Mouse (Mus musculus) cerebellum, postnatal 25 days (tissue): ENCODE data around the gene Eif5a2.

Experiments used
- DNase-seq, 2 experiments: peaks; one replicate each; pipeline ENCODE4 v3.0.0; 2021; ENCODE audit warnings: mixed read lengths in 2 of 2

Gene Eif5a2

DNA sequence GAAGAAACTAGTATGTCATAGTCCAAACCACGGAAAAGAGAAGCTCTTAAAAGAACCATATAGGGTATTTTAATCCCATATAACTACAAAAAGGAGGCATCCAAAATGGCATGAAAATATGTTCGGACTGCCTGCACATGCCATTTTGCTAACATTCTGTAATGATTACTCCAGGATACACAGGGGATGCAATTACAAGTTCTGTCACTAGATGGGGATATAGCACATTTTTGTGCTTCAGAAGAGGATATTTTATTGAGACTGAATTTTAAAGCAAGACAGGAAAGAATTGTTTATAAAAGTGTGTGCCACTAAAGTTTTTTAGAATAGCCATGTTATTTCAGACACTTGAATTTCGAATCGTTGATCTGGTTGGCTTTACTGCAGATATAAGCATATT lies 33.3 kb downstream of the Eif5a2 start:
- DNase-seq, result no peak

DNA sequence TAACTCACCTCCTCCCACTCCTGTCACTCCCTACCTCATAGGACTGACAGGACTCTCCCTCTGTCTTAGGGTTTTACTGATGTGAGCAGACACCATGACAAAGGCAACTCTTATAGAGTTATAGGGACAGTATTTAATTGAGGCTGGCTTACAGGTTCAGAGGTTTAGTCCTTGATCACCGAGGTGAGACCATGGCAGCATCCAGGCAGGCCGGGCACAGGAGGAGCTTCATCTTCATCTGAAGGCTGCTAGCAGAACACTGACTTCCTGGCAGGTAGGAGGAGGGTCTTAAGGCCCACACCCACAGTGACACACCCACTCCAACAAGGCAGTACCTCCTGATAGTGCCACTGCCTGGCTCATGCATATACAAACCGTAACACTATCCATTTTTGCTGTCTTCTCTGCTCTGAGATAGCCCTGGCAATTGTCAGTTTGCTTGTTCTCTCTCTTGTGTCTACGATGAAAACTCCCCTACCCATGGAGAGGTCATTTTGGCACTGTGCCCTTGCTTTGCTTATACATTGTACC lies 35.0 kb downstream of the Eif5a2 start:
- no peak for DNase-seq

- DNase-seq, result no peak
Observed at GRCm38 (mm10) chr3:28826272-28826671, 45.2 kb downstream of the Eif5a2 start.

DNA sequence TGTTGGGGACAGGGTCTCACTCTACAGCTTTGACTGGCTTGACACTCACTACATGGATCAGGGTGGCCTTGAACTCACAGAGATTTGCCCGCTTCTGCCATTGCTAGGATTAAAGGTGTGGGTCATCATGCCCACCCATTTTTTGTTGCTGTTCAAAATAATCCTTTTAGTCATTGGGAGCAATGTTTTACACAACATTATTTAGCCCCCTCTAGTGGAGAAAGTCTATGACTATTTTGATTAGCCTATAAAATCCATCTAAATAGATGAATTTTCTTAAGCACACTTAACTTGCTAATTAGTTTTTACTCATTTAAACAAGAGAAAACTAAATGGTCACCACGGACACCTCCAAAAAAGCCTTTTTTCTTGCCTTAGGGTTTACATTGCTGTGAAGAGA lies 46.5 kb downstream of the Eif5a2 start:
- no peak for DNase-seq

DNA sequence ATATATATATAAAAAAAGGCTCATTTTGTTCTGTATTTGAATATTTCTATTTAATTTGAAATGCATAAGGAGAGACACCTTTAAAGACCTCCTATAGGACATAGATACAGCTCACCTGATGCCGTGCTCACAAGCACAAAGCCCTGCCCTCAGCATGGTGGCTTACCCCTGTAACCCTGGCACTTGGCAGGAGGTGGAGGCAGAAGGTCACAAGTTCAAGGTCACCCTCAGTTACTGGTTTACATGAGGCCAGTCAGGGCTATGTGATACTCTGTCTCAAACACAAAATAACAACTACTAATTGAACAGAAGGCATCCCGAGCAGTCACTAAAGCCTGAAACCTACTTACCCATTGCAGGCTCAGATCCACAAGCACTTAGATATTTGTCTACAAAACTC lies 48.4 kb downstream of the Eif5a2 start:
- DNase-seq, result no peak

- DNase-seq, result no peak
Observed at GRCm38 (mm10) chr3:28836796-28837371, 55.8 kb downstream of the Eif5a2 start.

- no peak for DNase-seq
Observed at GRCm38 (mm10) chr3:28841886-28842649, 61.0 kb downstream of the Eif5a2 start.

- DNase-seq, result no peak
Observed at GRCm38 (mm10) chr3:28843231-28843630, 62.2 kb downstream of the Eif5a2 start.

- DNase-seq, result no peak
Observed at GRCm38 (mm10) chr3:28847115-28847514, 66.0 kb downstream of the Eif5a2 start.
